Mouse (Mus musculus): ENCODE measurements at regions not wholly inside any gene's neighbourhood (a gene's known extent, or its start where the extent isn't known, plus 50 kb on each side); places are given as distances from the start of the nearest gene placed in this dataset.

- no peak for DNase-seq
These were observed 84.9 kb upstream of the Phlpp1 start for GRCm38 (mm10) chr1:106086687-106087086.

DNA sequence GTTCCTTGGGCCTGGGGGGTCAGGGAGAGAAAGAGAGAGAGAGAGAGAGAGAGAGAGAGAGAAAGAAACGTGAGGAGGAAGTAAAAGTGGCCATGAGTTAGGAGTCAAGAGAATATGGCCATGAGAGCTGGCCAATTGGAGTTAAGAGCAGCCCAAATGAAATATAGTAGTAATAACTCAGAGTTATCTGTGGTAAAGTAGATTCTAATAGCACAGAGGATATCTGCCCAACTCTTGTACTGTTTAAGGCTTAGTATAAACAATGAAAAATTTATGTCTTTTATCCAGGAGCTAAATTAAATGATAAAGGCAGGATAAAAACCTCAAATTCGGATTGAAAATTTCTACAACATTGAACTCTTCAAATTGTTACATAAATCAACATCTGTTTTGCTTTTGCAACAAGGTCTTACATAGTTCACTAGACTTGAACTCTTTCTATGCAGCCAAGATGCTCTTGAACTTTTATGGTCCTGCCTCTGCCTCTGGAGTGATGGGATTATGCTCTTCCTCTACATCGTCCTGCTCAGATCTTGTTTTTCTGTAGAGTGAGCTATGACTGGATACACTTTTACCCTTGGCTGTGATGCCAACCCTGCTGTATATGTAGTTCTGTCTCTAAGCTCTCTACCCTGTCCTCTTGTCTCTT is 78.5 kb upstream of the Phlpp1 start:
- DNase-seq, result no peak

GRCm38 (mm10) chr1:106093813-106094212 is 77.7 kb upstream of the Phlpp1 start:
- no peak for DNase-seq

DNA sequence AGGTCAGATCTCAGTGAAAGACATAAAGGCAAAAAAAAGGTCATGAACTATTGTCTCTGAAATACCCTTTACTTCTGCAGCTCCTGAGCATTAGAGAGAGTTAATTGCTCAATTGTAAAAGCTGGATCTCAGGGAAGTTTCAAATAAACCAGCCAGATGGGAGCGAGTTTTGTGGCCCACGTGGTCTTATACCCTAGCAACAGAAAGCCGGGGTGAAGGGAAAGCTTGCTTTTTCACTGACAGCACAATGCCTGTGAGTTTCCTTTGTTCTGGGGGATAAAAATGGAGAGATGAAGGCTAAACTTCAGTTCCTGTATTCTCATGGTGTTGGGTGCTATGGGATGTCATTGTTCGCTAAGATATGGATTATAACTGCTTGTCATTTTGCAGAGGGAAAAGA is 75.2 kb upstream of the Phlpp1 start:
- peak; percentile 19 for DNase-seq

- DNase-seq, result no peak
These were observed 74.4 kb upstream of the Phlpp1 start for GRCm38 (mm10) chr1:106097177-106097576.

- no peak for DNase-seq
These were observed 70.9 kb upstream of the Phlpp1 start for GRCm38 (mm10) chr1:106100611-106101010.

GRCm38 (mm10) chr1:106102537-106102936 is 69.0 kb upstream of the Phlpp1 start:
- no peak for DNase-seq

DNA sequence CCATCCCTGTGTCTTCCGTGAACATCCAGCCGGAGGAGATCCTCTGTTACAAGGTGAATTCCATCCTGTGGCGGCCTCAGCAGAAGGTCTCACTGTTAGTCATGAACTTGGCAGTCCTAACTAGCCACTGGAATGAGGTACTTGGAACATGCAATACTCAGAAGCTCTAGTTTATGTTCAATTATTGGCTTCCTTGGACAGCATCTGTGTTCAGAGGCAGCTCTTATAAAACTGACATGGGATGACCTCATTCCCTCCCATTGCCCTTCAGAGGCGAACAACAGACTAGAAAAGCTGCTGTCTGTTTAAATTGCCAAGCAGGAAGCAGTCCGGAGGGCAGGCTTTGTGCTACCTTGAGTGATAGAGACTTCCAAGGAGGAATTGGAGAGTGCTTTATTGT is 62.5 kb upstream of the Phlpp1 start:
- no peak for DNase-seq

All from right cerebral cortex, postnatal 4 days (tissue).